Mouse (Mus musculus) cerebellum, adult 8-10 months (tissue): Measurements from ENCODE around the gene Jam3.
A peak's percentile ranks its signal among the peaks of the same experiment; 100 is the strongest.

Source experiments
- DNase-seq: peaks from one replicate; pipeline ENCODE4 v3.0.0; 2022

The Jam3 gene

GRCm38 (mm10) chr9:27154763-27155530 is at the start of gene Jam3:
Gene Jam3, minus strand, starts transcription at chr9:27155421.
- DNase-seq, result peak; percentile 88

- DNase-seq, result no peak
Observed at GRCm38 (mm10) chr9:27204201-27204600, 49.0 kb upstream of the Jam3 start.

GRCm38 (mm10) chr9:27203134-27203533 is 47.9 kb upstream of the Jam3 start:
- DNase-seq, result no peak

- DNase-seq, result no peak
Observed at GRCm38 (mm10) chr9:27201472-27202219, 46.4 kb upstream of the Jam3 start.

- peak; percentile 79 for DNase-seq
Observed at GRCm38 (mm10) chr9:27193592-27194080, 38.4 kb upstream of the Jam3 start.

GRCm38 (mm10) chr9:27192761-27193591 is 37.8 kb upstream of the Jam3 start:
- DNase-seq, result peak; percentile 40

GRCm38 (mm10) chr9:27192001-27192760 is 37.0 kb upstream of the Jam3 start:
- DNase-seq, result peak; percentile 91

GRCm38 (mm10) chr9:27191501-27191981 is 36.3 kb upstream of the Jam3 start:
- DNase-seq, result peak; percentile 65

- DNase-seq, result no peak
Observed at GRCm38 (mm10) chr9:27190461-27190860, 35.2 kb upstream of the Jam3 start.

- DNase-seq, result no peak
Observed at GRCm38 (mm10) chr9:27189306-27189705, 34.1 kb upstream of the Jam3 start.

GRCm38 (mm10) chr9:27188677-27189241 is 33.5 kb upstream of the Jam3 start:
- DNase-seq, result no peak

- no peak for DNase-seq
Observed at GRCm38 (mm10) chr9:27185820-27186219, 30.6 kb upstream of the Jam3 start.

- DNase-seq, result no peak
Observed at GRCm38 (mm10) chr9:27182087-27182486, 26.9 kb upstream of the Jam3 start.

GRCm38 (mm10) chr9:27180492-27180891 is 25.3 kb upstream of the Jam3 start:
- no peak for DNase-seq

- DNase-seq, result no peak
Observed at GRCm38 (mm10) chr9:27178935-27179334, 23.7 kb upstream of the Jam3 start.

GRCm38 (mm10) chr9:27176154-27176553 is 20.9 kb upstream of the Jam3 start:
- DNase-seq, result peak; percentile 74

- no peak for DNase-seq
Observed at GRCm38 (mm10) chr9:27175682-27176081, 20.5 kb upstream of the Jam3 start.

- no peak for DNase-seq
Observed at GRCm38 (mm10) chr9:27175241-27175640, 20.0 kb upstream of the Jam3 start.

- no peak for DNase-seq
Observed at GRCm38 (mm10) chr9:27174079-27174478, 18.9 kb upstream of the Jam3 start.

- no peak for DNase-seq
Observed at GRCm38 (mm10) chr9:27173646-27174045, 18.4 kb upstream of the Jam3 start.

GRCm38 (mm10) chr9:27172839-27173238 is 17.6 kb upstream of the Jam3 start:
- DNase-seq, result no peak

- DNase-seq, result no peak
Observed at GRCm38 (mm10) chr9:27170726-27171125, 15.5 kb upstream of the Jam3 start.
